Mouse (Mus musculus) left cerebral cortex, postnatal 4 days (tissue): ENCODE data around the gene Anks1b. TPM values are rescaled to one million over a fixed set of nuclear protein-coding genes. Genes with fewer than 3 reads are reported as not detected.

ENCODE experiments used
- DNase-seq: peaks from one replicate; pipeline ENCODE4 v3.0.0-alpha.2; 2022
- intact Hi-C: fragments of 180-260 bp; cut with DNase I; formaldehyde crosslinking; loops from one replicate; pipeline ENCODE4 v1.15.1; 2025
- total RNA-seq, 2 experiments: library from RNA; stranded (reverse); gene quantifications; 2 replicates each; pipeline ENCODE4 v1.2.3; 2021

Gene Anks1b
- total RNA-seq, 2 experiments from 2014 or later = 214 to 231 TPM

DNA sequence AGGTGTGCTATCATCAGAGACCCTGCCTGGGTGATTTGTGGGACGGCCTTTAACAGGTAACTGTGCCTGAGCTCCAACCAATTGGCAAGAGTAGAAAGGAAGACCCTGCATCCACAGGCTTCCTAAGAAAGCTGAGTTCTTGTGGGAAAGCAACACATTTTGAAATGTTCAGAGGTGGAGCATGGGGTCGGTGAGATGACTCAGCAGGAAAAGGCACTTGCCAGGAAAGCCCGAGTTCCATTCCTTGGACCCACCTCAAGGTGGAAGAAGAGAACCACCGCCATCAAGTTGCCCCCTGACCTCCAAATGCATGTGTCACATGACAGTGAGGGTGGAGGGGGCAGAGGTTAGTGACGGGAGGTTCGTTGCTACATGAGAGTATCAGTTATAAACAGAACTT lies 1101.2 kb downstream of the Anks1b start:
- intact Hi-C loops = no loop called here
- DNase-seq = no peak

- no peak for DNase-seq
- intact Hi-C loops = no loop called here
Measured at GRCm38 (mm10) chr10:90981811-90982210, 1108.5 kb downstream of the Anks1b start.

DNA sequence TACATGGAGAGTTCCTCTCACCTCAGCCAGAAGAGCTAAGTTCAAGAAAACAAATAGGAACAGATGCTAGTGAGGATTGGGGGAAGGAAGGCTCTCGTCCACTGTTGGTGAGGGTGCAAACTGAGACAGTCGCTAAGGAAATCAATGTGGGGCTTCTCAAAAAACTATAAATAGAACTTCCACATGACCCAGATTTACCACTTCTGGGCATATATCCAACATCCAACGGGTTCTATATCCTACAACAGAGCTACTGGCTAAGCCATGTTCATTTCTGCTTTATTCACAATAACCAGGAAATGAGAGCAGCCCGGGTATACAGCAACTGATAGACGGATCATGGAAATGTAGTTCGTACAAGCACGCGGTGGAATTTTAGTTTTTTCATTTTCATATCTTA lies 1109.7 kb downstream of the Anks1b start:
- intact Hi-C loops = no loop called here
- no peak for DNase-seq

- DNase-seq = no peak
- intact Hi-C loops = no loop called here
Measured at GRCm38 (mm10) chr10:90990340-90990739, 1117.0 kb downstream of the Anks1b start.

DNA sequence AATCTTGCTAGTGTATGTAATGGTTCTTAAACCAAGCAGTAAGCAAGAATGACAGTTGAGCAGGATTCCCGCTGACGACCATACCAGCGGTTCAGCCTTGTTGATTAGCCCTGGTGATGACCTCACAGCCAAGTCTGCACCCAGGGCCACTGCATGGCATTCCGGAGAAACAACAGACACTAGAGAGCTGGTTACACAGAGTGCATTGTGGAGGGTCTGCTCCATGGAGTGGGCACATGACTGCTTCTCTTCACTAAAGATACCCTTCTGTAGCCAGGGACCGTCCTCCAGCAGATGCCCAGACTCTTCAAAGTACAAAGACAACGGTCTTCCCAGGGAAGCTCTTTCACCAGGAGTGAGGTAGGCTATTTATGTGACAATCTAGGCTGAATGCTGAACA lies 1118.9 kb downstream of the Anks1b start:
- intact Hi-C loops = no loop called here
- DNase-seq = no peak

GRCm38 (mm10) chr10:90993869-90994268 lies 1120.6 kb downstream of the Anks1b start:
- intact Hi-C loops = no loop called here
- no peak for DNase-seq

DNA sequence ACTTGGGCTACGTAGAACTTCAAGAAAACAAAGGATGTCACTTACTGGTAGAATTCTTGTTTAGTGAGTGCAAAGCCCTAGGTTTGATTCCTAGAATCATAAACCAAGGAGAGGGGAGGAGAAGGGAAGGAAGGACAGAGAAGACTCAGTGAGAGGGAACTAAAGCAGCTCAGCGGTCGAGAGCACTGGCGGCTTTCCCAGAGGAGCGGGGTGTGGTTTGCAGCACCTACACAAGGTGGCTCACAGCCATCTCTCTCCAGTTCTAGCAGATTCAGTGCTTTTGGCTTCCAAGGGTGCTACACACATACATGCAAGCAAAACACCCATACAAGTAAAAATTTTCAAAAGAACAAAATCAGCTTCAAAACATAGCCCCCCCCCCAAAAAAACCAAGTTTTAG lies 1126.6 kb downstream of the Anks1b start:
- no peak for DNase-seq
- intact Hi-C loops = no loop called here

- DNase-seq = peak; percentile 26
- intact Hi-C loops = no loop called here
Measured at GRCm38 (mm10) chr10:91001421-91001820, 1128.1 kb downstream of the Anks1b start.

DNA sequence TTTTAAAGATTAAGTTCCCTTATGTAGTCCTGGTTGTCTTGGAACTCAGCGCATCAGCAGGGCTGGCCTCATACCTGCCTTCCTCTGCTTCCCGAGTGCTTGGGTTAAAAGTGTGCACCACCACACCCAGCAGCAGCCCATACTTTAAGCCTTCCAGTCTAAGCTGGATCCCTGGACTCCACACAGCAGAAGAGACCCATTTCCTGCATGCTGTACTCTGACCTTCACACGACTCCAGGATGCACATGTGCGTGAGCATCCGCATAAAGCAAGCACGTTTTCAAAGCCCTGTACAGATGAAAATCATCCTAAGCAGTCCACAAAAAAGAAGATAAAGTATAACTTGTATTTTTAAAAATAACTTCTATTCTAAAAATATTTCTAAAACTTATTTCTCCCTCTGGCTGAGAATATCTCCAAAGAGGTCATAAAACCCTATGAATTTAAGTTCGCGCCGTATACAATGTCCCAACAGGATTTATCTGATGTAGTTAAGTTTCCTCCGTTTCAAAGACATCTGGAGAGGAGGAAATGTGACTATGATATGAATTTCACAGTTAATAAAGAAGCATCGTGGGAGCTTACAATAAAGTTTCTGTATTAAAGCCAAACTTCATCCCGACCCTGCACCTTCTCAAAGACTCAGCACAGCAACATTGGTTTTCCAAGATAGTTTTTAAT lies 1132.7 kb downstream of the Anks1b start:
- no peak for DNase-seq
- intact Hi-C loops = no loop called here

Other genes with a start within 250 kb of the Anks1b start
- gene Scyl2, start 187.2 kb upstream of the Anks1b start, total RNA-seq = 10 to 100 TPM; 46.3 to 48.2 TPM
- 10 to 100 TPM; 26.8 to 28.5 TPM for gene Actr6, start 141.2 kb upstream of the Anks1b start, total RNA-seq
- 10 to 100 TPM; 51.1 to 53.3 TPM for gene Uhrf1bp1l, start 128.5 kb upstream of the Anks1b start, total RNA-seq